Mouse (Mus musculus) common myeloid progenitor, adult 5-6 weeks (primary cell): ENCODE data around the gene Kcnn3. TPM values are rescaled to one million over a fixed set of nuclear protein-coding genes. Genes with fewer than 3 reads are reported as not detected.

ENCODE experiments used
- ATAC-seq: replicated peaks from 2 replicates; pipeline ENCODE4 v1.8.0; 2016; ENCODE audit warnings: low read depth, mild to moderate bottlenecking, moderate TSS enrichment, inconsistent platforms; ENCODE audit not compliant: poor library complexity, severe bottlenecking
- total RNA-seq: library from RNA; stranded (forward); fragments of 200-1000, 187-1606 nt; gene quantifications from 2 replicates; pipeline ENCODE4 v1.2.3, GENCODE M21; 2017

The Kcnn3 gene
- total RNA-seq, 1 experiment from 2014 or later = not detected

DNA sequence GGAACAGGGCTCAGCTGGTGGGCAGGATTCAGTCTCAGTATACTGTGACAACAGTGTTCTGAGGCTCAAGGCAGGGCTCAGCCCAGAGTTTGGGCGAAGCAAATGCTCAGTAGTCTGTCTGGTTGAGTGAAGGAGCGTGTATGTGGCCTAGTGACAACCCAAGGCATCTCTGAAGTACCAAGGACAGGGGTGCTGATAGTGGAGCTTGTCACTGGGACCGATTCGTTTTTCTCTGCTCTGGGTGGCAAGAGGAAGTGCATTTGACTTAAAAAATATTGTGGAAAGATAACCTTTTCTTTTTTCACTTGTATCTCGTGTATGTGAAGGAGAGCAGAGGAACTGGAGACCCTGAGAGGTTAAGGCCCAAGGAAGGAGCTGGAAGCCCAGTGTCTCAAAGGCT, 37.8 kb downstream of the Kcnn3 start:
- no peak for ATAC-seq

DNA sequence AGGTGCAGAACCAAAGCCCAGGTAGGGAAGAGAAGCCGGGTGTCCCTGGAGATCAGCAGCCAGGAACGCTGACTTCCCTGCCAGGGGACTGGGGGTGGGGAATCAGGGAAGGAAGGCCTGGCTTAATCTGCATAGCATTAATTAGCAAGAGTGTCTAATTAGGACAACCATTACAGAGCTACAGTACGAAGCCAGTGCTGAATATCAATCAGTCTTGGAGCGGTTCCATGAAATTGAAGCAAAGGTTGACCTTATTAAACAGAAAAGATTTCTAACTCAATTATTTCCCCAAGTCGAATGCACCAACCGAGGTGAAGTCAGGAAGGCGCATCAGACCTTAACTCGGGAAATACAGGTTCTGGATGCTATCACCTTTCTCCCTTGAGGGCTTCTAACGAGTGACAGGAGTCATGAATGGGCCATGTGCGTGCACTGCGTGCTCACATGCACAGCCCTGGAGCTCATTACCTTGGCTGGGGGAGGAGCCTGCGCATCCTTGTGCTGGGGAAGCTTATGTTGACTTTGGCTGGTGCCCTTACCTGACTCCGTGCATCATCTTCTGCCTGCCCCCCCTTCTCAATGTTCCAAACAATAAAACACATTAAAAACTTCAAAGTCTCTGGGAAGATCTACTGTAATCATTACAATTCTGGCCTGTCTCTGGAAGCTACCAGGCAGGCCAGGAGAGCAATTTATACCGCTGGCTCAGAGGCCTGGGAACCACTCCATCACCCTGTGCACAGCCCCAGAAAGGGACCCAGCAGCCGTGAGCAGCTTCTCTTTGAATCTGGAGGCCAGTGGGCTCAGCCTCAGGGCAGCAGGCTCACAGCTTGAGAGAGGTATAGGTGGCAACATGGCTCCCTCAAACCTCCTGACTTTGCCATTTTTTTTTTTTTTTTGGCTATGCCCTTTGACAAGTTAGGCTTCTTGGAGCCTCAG, 39.3 kb downstream of the Kcnn3 start:
- ATAC-seq = no peak

DNA sequence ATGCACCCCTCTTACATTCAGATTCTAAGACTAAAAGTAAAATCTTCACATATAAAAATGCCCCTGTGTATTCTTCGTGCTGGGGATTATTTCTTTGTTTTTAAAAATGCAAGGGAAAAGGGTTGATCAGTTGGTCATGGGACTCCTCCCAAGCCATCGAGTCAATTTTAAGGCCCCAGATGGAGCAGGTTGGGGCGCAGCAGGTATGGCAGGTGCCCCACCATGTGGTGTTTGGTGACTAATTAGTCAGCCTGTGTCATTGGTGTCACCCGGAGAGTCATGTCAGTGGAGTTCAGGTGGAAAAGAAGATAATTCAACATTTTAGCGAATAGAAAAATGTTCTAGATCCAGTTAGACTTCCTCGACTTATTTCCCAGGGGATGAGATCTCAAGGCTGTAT, 41.4 kb downstream of the Kcnn3 start:
- ATAC-seq = no peak

DNA sequence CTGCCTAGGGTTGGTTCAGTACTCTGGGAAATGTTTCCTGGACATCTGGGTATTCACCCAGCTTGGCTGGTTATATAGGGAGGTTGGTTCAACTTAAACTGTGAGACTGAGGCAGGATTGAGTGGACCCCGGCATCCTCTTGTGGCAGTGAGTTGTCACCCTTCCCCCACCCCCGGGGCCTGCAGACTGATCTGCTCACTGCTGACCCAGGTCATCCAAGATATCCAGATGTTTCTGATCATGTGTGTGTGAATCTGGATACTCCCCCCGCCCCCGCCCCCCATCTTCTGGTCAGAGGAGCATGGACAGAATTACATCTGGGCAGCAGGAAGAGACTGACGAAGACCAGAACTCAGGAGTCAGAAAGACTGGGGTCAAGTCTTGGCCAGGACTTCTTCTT, 45.4 kb downstream of the Kcnn3 start:
- ATAC-seq = no peak

DNA sequence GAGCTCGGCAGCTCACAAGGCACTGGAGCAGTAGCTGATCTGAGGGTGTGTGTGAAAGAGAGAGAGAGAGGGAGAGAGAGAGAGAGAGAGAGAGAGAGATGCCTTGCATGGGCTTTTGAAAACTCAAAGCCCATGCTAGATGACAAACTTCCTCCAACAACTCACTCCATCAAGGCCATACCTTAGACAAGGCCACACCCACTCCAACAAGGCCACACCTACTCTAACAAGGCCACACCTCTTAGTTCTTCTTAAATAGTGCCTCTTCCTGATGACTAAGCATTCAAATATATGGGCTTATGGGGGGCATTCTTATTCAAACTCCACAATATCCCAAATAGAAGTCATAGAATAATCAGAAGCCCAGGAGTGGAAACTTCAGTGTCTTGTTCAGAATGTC, 49.1 kb downstream of the Kcnn3 start:
- no peak for ATAC-seq

DNA sequence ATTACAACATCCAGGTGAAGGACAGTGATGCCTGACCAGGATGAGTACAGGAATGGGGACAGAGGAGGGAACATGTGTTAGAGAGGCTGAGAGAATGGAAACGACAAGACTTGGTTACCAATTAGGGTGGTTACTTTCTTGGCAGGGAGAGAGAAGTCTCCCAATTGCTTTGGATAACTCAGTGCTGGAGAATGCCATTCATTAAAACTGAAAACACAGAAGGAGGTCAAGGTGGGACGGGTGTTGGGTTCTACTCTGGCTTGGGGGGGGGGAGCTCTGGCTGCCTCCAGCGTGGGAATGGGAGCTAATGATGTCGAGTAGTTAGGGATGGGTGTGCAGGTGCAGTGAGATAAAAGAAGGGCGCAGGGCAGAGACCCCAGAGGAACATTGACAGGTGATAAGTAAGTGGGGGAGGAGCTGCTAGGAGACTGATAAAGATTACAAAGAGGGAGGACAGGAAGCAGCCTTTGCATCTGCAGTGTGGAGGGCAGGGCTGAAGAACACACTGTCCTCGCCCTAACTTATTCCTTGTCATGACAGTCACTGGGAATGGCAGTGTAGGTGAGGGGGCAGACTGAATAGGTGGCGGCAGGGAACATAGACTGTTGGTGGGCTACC, 49.9 kb downstream of the Kcnn3 start:
- no peak for ATAC-seq

DNA sequence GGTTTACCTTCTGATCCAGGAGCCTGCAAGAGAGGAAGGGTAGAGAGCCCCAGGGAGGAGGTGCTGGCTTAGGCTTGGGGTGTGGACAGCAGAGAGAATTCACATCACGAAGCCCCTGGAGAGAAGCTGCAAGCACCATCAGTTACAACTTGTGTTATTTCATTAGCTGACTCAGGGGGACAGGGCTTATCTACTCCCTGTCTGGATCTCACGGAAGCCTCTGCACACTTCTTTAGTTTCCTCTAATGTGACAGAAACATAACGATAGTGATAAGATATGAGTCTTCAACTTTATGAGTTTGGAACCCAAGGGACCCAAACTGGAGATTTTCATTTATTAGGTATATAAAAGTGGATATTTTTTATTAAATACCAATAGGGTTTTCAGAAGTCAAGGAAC, 50.4 kb downstream of the Kcnn3 start:
- no peak for ATAC-seq

DNA sequence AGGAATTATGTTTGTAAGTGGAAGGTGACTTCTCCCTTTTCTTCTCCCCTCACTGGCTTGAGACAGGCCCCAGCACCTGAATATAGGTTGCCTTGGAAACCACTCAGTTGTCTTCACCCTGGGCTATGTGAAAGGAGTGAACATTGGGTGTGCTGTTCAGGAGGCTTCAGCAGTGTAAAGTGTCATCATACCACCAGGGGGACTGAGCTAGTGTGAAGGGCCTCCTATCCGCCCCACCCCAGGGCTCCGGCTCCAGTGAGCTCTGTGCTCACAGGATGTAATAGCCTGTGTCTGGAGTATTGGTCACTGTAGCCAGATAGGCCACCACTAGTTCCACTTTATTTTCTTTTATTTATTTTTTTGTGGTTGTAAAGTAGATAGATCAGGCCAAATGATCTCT, 54.3 kb downstream of the Kcnn3 start:
- ATAC-seq = peak; percentile 60; the same call in 1 of the 2 replicates

DNA sequence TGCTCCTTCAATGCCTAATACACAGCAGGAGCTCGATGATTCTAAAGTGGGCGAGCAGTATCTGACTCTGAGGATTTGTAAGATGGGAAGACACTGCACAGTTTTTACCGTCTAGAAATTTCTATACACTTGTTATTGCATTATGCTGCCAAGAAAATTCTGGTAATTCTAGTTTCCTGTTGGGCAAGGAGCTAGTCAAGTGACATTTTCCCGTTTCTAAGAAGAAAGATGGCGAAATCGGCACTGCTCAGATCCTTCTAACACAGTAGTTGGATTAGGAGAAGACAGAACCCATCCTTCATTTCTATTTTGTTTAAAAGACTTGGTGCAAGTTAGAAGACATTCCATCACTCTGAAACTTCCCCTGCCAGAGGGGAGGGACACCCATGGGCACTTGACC, 56.4 kb downstream of the Kcnn3 start:
- ATAC-seq = no peak

DNA sequence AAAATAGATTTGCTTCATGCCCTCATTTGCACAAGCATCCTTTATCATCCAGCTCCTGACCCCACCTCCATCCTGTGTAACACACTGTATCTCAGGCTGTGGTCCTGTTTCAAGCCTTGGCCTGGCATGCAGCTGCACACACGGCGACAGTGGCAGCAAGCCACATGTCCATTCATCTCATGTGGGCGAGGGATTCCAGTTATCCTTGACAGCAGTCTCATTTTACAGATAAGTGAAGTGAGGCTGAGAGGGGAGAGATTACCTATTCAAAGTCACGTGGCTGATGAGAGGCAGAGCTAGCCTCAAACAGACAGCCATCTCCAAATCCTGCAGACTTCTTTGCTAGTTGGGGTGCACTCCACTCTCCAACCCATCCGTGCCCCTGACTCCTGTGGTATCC, 57.2 kb downstream of the Kcnn3 start:
- ATAC-seq = no peak

DNA sequence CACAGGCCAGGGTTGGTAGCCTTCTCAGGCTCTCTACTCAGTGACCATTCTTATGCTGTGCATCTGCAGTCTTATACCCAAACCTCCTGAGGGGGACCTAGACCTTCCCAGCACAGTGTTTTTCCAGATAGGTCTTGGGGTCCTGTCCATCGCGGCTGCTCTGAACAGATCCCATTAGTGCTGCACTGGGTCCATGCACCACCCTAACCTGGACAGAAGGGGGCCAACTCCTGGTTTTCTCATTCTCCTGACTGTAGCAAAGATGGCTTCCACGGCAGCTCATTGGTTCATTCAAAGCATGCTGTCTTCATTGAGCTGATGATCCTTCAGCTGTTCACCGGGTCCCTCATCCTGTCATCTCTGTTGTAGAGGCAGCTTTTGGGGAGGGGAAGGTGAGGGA, 58.1 kb downstream of the Kcnn3 start:
- no peak for ATAC-seq

DNA sequence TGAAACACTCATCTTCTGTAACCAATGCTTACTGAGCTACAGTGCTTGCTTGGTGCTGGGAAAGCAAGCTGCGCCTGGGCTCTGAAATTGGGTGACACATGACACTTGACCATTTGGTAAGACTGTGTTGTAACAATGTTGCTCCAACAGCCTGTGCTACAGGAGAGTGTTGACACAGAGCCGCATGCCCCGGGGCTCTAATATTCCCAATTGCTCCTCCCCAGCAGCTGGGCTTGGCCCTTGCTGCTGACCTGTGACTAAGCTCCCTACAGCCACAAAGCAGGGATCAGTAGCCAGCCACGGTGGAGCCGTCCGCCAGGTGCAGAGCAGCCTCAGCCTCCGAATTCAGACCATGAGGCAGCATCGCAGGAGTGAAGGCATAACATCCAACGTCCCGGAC, 58.8 kb downstream of the Kcnn3 start:
- no peak for ATAC-seq

DNA sequence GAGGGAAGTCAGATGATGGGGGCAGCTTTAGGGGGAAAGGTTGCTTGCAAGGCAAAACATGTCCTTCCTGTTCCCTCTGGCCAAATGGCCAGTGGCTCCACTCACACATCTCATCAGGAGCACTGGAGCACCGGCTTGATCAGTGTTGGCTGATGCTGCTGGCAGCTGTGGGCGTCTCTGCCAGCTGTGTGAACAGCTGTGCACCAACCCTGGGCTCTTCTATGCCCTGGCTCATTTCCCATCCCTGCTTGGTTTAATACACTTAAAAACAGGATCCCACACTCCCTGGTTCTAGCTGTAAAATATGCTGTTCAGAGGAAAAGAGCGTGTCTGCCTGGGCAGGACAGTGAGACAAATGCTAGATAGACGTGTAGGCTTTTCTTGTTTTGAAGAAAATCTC, 64.3 kb downstream of the Kcnn3 start:
- no peak for ATAC-seq

DNA sequence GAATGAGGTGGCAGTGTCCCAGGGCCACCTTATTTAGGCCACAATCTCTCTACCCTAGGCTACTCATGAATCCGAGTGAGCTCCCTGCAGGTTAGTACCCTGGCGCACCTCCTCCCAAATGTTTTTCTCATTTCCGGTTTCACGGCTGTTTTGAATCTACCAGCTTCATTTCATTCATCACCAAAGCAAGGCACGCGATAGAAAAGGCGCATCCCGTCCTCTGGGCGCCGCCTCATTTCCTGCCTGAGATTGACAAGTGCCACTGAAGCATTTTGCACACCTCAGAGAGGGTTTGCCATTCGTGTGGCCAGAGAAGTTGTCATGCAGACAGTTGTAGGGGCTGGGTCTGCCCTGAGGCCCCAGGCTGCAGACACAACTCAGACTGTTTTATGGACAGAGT, 68.5 kb downstream of the Kcnn3 start:
- ATAC-seq = no peak

DNA sequence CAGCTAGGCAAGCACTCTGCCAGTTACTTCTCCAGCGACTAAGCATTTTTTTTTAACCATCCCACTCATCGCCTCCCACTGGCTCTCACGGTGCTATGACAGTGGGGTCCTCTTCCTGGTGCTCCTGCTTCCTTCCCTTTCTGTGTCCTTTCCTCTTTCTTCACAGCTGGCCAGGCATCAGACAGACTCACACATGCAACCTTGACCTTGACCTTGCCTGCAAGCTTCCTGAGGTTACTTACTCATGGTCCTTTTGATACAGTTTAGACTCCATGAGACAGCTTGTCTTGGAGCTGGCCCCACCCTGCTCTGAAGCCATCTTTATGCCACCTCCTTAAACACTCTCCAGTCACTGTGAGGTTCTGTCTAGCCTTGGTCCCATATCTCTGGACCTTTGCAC, 69.4 kb downstream of the Kcnn3 start:
- no peak for ATAC-seq

DNA sequence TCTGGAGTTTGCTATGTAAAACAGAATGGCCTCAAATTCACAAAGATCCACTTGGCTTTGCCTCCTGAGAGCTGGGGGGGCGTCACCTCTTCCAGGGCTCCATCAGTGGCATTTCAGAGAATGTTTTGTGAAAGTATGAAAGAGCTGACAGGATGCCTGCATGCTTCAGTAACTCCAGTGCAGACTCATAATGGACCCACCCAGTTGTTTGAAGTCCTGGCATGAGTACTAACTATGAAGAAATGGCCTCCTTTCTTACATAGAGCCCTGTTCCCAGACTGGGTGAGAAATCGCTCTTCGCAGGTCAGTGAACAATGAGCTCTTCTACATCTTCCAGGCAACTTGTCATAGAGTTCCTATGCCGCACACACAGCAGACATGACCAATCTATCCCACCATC, 70.4 kb downstream of the Kcnn3 start:
- ATAC-seq = no peak

DNA sequence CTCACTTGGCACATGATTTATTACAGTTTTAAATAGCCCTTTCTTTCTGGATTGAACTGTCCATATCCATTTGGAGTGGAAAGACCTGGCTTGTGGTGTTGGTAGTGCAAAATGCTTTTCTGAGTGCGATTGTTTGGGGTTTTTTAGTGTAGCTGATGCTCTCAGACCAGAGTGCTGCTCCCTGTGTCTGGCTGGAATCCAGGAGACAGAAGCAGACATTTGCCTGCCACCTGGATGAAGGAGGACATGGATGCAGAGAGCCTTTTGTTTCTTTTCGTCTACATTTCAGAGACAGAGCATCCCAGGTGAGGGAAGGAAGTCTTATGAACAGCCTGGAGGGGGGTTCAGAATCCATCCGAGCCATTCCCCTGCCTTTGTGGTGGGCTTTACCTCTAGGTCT, 71.5 kb downstream of the Kcnn3 start:
- ATAC-seq = no peak

DNA sequence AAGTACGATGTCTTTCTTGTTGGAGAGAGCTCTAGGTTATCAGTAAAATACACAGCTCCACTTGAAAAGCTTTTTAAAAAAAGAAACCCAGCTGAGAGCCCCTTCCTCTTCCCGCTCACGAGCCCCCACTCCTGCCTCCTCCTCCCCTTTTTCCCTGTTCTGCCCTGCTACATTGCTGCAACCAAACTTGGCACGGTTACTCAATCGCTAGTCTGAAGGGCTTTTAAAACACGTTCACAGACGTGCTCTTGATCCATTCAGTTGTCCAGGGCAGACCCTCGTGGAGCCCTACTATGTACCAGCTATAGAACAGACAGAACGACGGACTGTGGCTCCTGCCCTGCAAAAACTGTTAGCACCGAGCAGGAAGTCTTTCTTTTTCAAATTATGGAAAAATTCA, 72.8 kb downstream of the Kcnn3 start:
- ATAC-seq = no peak

DNA sequence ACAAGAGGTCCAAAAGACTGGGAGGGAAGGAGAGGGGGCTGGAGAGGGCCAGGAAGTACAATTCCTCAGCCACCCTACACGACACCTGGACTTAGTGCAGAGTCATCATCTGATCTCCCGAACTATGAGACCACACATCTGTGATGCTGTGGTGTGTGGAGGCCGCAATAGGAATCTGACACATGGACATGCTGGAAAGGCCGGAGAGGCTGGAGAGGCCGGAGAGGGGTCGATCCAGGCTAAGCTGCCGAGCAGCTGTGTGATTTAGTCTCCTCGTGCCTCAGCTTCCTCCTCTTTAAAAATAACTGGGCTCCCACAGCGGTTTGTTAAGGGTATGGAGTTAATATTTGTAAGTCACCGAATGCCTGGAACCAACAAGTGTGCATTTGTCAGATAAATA, 73.6 kb downstream of the Kcnn3 start:
- no peak for ATAC-seq

DNA sequence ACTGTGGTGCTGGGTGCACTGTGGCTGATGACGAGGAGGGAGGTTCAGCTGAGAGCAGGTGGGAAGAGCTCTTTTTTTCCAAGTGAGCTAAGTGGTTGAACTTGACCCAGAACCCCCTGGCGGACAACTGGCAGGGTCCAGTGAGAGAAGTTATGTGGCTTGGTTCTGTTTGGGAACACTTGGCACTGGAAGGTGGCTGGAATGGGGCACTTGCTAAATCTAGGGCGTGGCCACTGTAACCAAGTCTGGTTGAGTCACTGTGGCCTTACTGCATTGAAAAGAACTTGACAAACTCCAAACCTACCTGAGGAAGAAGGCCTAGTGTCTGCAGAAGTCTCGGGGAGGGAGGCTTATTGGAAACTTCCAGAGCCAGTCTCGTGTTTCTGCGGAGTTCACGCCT, 78.4 kb downstream of the Kcnn3 start:
- no peak for ATAC-seq

DNA sequence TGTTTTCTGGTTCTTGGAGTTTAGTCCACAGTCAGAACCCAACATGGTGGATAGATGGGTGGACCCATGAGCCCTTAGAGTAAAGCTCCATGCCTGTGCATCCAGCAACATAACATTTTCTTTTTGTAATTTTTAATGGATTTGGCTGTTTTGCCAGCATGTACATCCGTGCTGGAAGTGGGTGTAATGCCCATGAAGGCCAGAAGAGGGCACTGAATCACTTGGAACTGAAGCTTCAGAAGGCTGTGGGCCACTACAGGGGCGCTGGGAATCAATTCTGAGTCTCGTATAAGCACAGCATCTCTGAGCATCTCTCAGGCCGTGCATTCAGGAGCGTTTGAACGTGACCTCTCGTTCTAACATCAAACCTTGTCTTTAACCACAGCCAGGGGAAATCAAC, 79.0 kb downstream of the Kcnn3 start:
- no peak for ATAC-seq

DNA sequence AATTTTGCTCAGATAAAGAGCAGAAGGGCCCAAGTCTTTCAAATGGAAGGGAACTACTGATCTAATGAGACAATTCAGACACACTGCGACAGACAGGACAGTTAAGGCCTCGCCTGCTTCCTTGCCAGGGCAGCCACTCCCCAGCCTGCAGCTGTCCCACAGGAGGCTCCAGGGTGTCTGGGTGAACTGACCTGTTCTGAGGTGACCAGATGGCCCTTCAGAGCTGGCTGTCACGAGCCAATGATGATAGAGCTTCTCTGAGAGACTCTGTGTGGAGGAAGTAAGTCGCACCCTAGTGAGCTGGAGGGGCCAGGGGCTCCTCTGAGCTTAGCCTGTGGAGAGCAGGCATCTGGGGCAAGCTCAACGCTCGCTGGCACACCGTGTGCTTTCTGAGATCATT, 81.1 kb downstream of the Kcnn3 start:
- no peak for ATAC-seq
